Mouse (Mus musculus): ENCODE measurements around the gene Cmah. TPM values are rescaled to one million over a fixed set of nuclear protein-coding genes. Genes with fewer than 3 reads are reported as not detected.

Cmah gene
- 54.6 TPM for polyA plus RNA-seq (2017; shearing (Covaris generic))

DNA sequence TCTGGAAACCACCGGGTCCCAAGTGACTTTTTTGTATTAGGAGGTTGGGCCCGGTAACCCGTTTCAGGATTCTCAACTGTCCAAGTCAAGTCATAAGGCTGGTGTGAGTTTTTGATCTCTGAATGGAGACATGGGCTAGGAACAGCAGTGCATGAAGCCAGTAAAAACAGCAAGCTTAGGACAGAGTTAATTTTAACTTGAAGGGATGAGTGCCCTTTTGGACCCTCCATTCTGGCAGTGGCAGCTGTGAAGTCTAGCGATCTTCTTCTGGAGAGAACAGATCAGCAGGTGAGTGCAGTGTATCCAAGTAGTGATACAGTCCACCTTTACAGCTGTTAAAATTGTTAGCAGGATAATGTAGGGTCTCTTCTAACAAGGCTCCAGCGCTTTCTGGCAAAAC lies at the start of gene Cmah:
Cmah (plus strand) TSS at position 204 of the 400 bp plus-strand sequence.

DNA sequence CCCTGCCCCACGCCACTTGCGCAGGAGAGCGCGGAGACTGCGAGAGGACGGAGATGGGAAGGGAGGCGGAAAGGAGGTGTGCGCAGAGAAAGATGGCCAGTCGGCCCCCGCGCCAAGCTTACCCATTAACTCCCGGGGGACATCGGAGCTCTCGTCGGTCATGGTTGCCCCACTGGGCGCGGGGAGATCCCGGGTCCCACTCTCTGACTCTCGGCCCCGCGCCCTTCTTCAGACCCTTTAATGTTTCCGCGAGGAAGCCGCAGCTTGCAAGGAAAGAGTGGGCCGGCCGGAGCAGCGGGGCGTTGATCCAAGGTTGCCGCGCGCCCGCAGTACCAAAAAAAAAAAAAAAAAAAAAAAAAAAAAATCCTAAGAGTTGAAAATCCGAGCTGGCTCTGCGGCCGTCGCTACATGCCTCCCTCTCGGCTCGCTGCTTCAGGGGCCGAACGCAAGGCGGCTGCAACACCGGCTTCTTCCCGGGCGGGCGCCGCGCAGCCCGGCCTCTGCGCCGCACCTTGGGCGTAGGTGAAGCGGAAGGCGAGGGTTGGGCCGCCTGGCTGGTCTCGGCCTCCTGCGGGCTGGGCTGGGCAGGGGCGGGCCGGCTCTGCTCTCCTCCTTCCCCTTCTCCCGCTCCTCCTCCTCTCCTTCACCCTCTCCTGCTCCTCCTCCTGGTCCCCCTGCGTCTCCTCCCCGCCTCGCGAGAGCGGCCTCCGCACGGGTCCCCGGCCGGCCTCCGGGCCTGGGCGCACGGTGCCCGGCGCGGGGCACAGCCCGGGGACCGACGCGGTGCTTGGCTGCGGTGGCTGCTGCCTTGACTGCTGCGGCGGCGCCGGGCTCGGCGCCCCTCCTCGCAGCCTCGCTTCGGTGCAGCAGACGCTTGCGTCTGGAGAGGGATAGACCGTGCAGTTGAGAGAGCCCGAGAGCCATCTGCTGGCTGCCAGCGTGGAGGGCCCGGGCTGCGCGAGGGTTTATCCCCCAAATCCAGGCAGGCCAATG lies 46.5 kb upstream of the Cmah start, which contains the start of gene Carmil1:
Carmil1 (minus strand) TSS at position 357 of the 993 bp plus-strand sequence.

Other genes starting within 250 kb of the Cmah start
- 2.1 TPM for gene Carmil1, start 46.6 kb upstream of the Cmah start, polyA plus RNA-seq (2017; shearing (Covaris generic))

Measured in inflammation-experienced regulatory T-cells, adult 16 weeks (primary cell).